In genomic region chr10:99451639-99452417, GRCm38 (mm10) we compare ENCODE assay signal across 12 mouse cellular contexts.
DNase-seq lines count a peak whose midpoint lies in the region; ATAC-seq and TF ChIP-seq lines count a peak whose summit lies in the region.
"Had no signal": no experiment of that assay in that cellular context is flagged by ENCODE, and none has a peak within 500 bp of the region (broad histone marks: within the 10 kb centered on the region; RNA-seq: fewer than 3 reads in every experiment).

No protein-coding gene starts in this region.

- DNase-seq in left cerebral cortex, adult 2 months (ENCODE audit: extremely low spot score in 1 of 2, low spot score in 2 of 2) = no peak
- no peak for DNase-seq in left cerebral cortex, postnatal 4 days
- DNase-seq in adrenal gland, postnatal 14 days = no peak
- no peak for DNase-seq in urinary bladder, adult 2 months (ENCODE audit: low spot score)
- no peak for DNase-seq in thymus, postnatal 36 days
- DNase-seq: cerebellum, adult 9-11 months; liver, embryonic 13.5 days; right cerebral cortex, postnatal 25 days; thymus, adult 18-20 months had no signal

- ATAC-seq in forebrain, embryonic 15.5 days (replicated peaks) = peak; percentile 27; the same call in 1 of the 2 replicates
- ATAC-seq in midbrain, embryonic 13.5 days = peak; percentile 67

- no peaks in the 10 kb centered on the region for H3K27me3 ChIP-seq in forebrain, embryonic 15.5 days
- no peaks in the 10 kb centered on the region; the same call in 1 of the 2 replicates for H3K27me3 ChIP-seq in midbrain, embryonic 13.5 days
- H3K27me3 ChIP-seq: liver, embryonic 13.5 days; megakaryocyte, embryonic 14.5 days had no signal

- intact Hi-C loops in left cerebral cortex, adult 2 months (cut with DNase I) = no loop called here
- intact Hi-C loops in left cerebral cortex, postnatal 4 days (cut with DNase I) = loop anchor here (10.0 kb wide), 1 partner anchor 187 kb away; the partner anchor contains the start of gene Dusp6

- no peak overlapping the region for H3K4me3 ChIP-seq in left cerebral cortex, adult 2 months
- H3K4me3 ChIP-seq in forebrain, embryonic 15.5 days = no peak overlapping the region
- H3K4me3 ChIP-seq in midbrain, embryonic 13.5 days (replicated peaks) = no peak overlapping the region
- H3K4me3 ChIP-seq: liver, embryonic 13.5 days; megakaryocyte, embryonic 14.5 days had no signal

- peak overlapping the region; percentile 60 for H3K27ac ChIP-seq in left cerebral cortex, adult 2 months
- H3K27ac ChIP-seq in forebrain, embryonic 15.5 days (replicated peaks) = peak overlapping the region; percentile 43
- peak overlapping the region; percentile 76 for H3K27ac ChIP-seq in midbrain, embryonic 13.5 days
- H3K27ac ChIP-seq: liver, embryonic 13.5 days had no signal

- no peak overlapping the region for H3K4me2 ChIP-seq in forebrain, embryonic 15.5 days (replicated peaks)
- no peak overlapping the region; the same call in 1 of the 2 replicates for H3K4me2 ChIP-seq in midbrain, embryonic 13.5 days (replicated peaks)
- H3K4me2 ChIP-seq: liver, embryonic 13.5 days had no signal

- no peaks in the 10 kb centered on the region for H3K36me3 ChIP-seq in forebrain, embryonic 15.5 days
- H3K36me3 ChIP-seq in midbrain, embryonic 13.5 days = no peaks in the 10 kb centered on the region
- H3K36me3 ChIP-seq: liver, embryonic 13.5 days had no signal

- TF ChIP-seq CTCF in left cerebral cortex, adult 2 months (IDR thresholded peaks at IDR 0.05) = no peak

- H3K9me3 ChIP-seq in forebrain, embryonic 15.5 days = no peaks in the 10 kb centered on the region
- H3K9me3 ChIP-seq in midbrain, embryonic 13.5 days = no peaks in the 10 kb centered on the region
- H3K9me3 ChIP-seq: liver, embryonic 13.5 days; megakaryocyte, embryonic 14.5 days had no signal

- peaks cover 14% of the 10 kb centered on the region for H3K4me1 ChIP-seq in forebrain, embryonic 15.5 days
- peaks cover 18% of the 10 kb centered on the region for H3K4me1 ChIP-seq in midbrain, embryonic 13.5 days (replicated peaks)
- H3K4me1 ChIP-seq: liver, embryonic 13.5 days had no signal

- no peak overlapping the region for H3K9ac ChIP-seq in forebrain, embryonic 15.5 days (replicated peaks)
- H3K9ac ChIP-seq in midbrain, embryonic 13.5 days (replicated peaks) = no peak overlapping the region
- H3K9ac ChIP-seq: liver, embryonic 13.5 days had no signal

- 15% methylated on average over 10 of the region's 10 CpGs for WGBS in forebrain, embryonic 15.5 days
- 11% methylated on average over 10 of the region's 10 CpGs for WGBS in midbrain, embryonic 13.5 days
